Mouse (Mus musculus) midbrain, postnatal 0 days (tissue): Measurements from ENCODE around the gene Gigyf2. TPM values are rescaled to one million over a fixed set of nuclear protein-coding genes. Genes with fewer than 3 reads are reported as not detected.
"Not testable (repeated sequence)": the region's sequence is repeated elsewhere in the genome, so short reads cannot be mapped to it uniquely, and the experiment has no call there.

Source experiments
- ATAC-seq: fragments of 200-750 bp; cut with Nextera tagmentation; 2 replicates; pipeline ENCODE4 v1.8.0; 2017; ENCODE audit warnings: moderate number of reproducible peaks, mild to moderate bottlenecking, moderate TSS enrichment, moderate library complexity; ENCODE audit not compliant: low FRiP score
- DNase-seq: peaks from one replicate; pipeline ENCODE4 v3.0.0-alpha.2; 2015; ENCODE audit warnings: low spot score
- H3K27ac ChIP-seq: fragments of 300-500 bp; sonication (generic); 2 replicates; pipeline ENCODE4 v1.5.1; 2014; ENCODE audit warnings: low read depth, mild to moderate bottlenecking, low read length, mixed read lengths
- H3K27me3 ChIP-seq: fragments of 300-500 bp; sonication (generic); 2 replicates; pipeline ENCODE4 v1.6.1; 2014; ENCODE audit warnings: low read length, control low read depth, mixed read lengths; ENCODE audit not compliant: insufficient read depth
- H3K36me3 ChIP-seq: fragments of 300-500 bp; sonication (generic); 2 replicates; pipeline ENCODE4 v1.6.1; 2014; ENCODE audit warnings: low read length, control low read depth, mixed read lengths; ENCODE audit not compliant: insufficient read depth
- H3K4me1 ChIP-seq: fragments of 300-500 bp; sonication (generic); 2 replicates; pipeline ENCODE4 v1.6.1; 2014; ENCODE audit warnings: mild to moderate bottlenecking, control low read depth, antibody characterized with exemption, low read length, mixed read lengths; ENCODE audit not compliant: insufficient read depth
- H3K4me2 ChIP-seq: fragments of 300-500 bp; sonication (generic); 2 replicates; pipeline ENCODE4 v1.6.1; 2014; ENCODE audit warnings: low read depth, mild to moderate bottlenecking, low read length, mixed read lengths; ENCODE audit not compliant: poor library complexity, severe bottlenecking
- H3K4me3 ChIP-seq: fragments of 300-500 bp; sonication (generic); 2 replicates; pipeline ENCODE4 v1.5.1; 2014; ENCODE audit warnings: low read depth, mild to moderate bottlenecking, low read length, moderate library complexity
- H3K9ac ChIP-seq: fragments of 300-500 bp; sonication (generic); replicated peaks from 2 replicates; pipeline ENCODE4 v1.6.1; 2014; ENCODE audit warnings: mild to moderate bottlenecking, low read length, moderate library complexity, mixed read lengths; ENCODE audit not compliant: poor library complexity, severe bottlenecking
- H3K9me3 ChIP-seq: fragments of 300-500 bp; sonication (generic); 2 replicates; pipeline ENCODE4 v1.6.1; 2016; ENCODE audit warnings: low read length, control low read depth
- CTCF ChIP-seq: IDR thresholded peaks from 2 replicates; pipeline ENCODE4 v1.5.1; 2016; ENCODE audit warnings: antibody characterized with exemption, mild to moderate bottlenecking
- WGBS: fragments of 180-500 bp; shearing (Covaris S2); extraction: QIAGEN DNeasy Blood & Tissue Kit; methylation state at CpG from one replicate; pipeline ENCODE4 v1.1.7; 2014; 5-methylcytosine and 5-hydroxymethylcytosine counted together
- polyA plus RNA-seq: library from polyadenylated mRNA; unstranded; fragments of >200 nt; fragmentation: Nextera tagmentation; extraction: Ambion mirVana; gene quantifications from 2 replicates; pipeline ENCODE4 v1.2.1, GENCODE M21; 2015
- total RNA-seq: library from RNA; depleted of rRNA; stranded (reverse); fragments of >200 nt; gene quantifications from 2 replicates; pipeline ENCODE4 v1.2.3, GENCODE M21; 2014

Gigyf2 gene
- total and polyA plus RNA-seq, 2 experiments from 2014 or later, result 45.4 to 69.0 TPM

GRCm38 (mm10) chr1:87467469-87467868, 140.7 kb downstream of the Gigyf2 start:
- Histone ChIP-seq H3K36me3 (no peaks in the 10 kb centered on the region), H3K9ac (no peak overlapping the region), H3K4me2 (no peak overlapping the region), H3K27me3 (no peaks in the 10 kb centered on the region), H3K27ac (no peak overlapping the region), H3K4me1 (no peaks in the 10 kb centered on the region), H3K4me3 (no peak overlapping the region), H3K9me3 (no peaks in the 10 kb centered on the region)
- TF ChIP-seq CTCF, result no peak
- no peak for ATAC-seq
- 86% methylated on average over 9 of the region's 9 CpGs for WGBS
- DNase-seq, result no peak

- 73% methylated on average over 6 of the region's 6 CpGs for WGBS
- Histone ChIP-seq H3K27me3 (no peaks in the 10 kb centered on the region), H3K27ac (no peak overlapping the region), H3K4me2 (no peak overlapping the region), H3K9me3 (no peaks in the 10 kb centered on the region), H3K4me3 (no peak overlapping the region), H3K4me1 (no peaks in the 10 kb centered on the region), H3K9ac (no peak overlapping the region), H3K36me3 (no peaks in the 10 kb centered on the region)
- peak; percentile 65 for TF ChIP-seq CTCF
- ATAC-seq (no peak), DNase-seq (peak; percentile 57)
These were observed 141.5 kb downstream of the Gigyf2 start for GRCm38 (mm10) chr1:87468321-87468720.

DNA sequence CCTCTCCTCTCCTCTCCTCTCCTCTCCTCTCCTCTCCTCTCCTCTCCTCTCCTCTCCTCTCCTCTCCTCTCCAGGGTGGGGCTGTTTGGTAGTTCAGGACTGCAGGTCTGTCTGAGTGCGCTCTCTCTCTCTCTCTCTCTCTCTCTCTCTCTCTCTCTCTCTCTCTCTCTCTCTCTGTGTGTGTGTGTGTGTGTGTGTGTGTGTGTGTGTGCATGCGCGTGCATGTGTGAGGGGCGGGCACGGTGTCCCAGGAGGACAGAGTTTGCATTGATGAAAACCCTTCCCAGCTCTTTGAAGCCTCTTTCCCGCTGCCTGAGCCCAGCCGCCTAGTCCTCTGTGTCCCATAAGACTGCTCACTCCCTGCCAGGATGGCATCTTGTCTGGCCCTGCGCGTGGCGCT, 143.2 kb downstream of the Gigyf2 start, which contains the start of gene Snorc:
Snorc (plus strand) TSS at position 301 of the 400 bp plus-strand sequence.
- not testable (repeated sequence) for H3K4me1 ChIP-seq, ATAC-seq, H3K27me3 ChIP-seq, H3K27ac ChIP-seq, H3K4me3 ChIP-seq, H3K36me3 ChIP-seq, H3K9me3 ChIP-seq, H3K9ac ChIP-seq, H3K4me2 ChIP-seq, DNase-seq
- 38% methylated on average over 9 of the region's 10 CpGs for WGBS

GRCm38 (mm10) chr1:87471914-87472313, 145.1 kb downstream of the Gigyf2 start:
- no peak overlapping the region for H3K9ac ChIP-seq
- ATAC-seq (no peak), DNase-seq (no peak)
- no peak overlapping the region for H3K4me2 ChIP-seq
- peaks cover 1% of the 10 kb centered on the region; the same call in 1 of the 2 replicates for H3K36me3 ChIP-seq
- WGBS, result 79% methylated on average over 7 of the region's 7 CpGs
- H3K4me1 ChIP-seq, result no peaks in the 10 kb centered on the region; the same call in 1 of the 2 replicates
- H3K27me3 ChIP-seq, result no peaks in the 10 kb centered on the region
- TF ChIP-seq CTCF, result no peak
- H3K4me3 ChIP-seq, result no peak overlapping the region
- H3K27ac ChIP-seq, result no peak overlapping the region
- H3K9me3 ChIP-seq, result no peaks in the 10 kb centered on the region

DNA sequence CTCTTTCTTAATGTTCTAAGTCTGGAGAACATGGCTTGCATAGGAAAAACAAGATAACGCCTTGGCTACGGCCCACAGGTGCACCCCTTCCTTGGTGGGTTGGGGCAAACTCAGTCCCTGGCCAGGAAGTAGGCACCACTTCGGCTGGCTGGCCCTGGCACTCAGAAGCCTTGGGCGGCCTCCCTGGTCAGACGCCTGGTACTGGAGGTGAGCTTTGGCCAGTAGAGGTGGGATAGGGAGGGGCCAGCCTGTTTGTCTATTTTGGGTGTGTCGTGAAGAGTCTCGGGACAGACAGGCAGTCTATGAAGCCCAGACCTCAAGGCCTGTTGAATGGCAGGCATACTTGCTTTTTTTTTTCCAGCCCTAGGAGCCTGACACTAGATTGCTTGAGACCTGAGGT, 145.8 kb downstream of the Gigyf2 start:
- Histone ChIP-seq H3K9me3 (no peaks in the 10 kb centered on the region), H3K4me1 (no peaks in the 10 kb centered on the region; the same call in 1 of the 2 replicates), H3K4me2 (no peak overlapping the region), H3K9ac (no peak overlapping the region), H3K27me3 (no peaks in the 10 kb centered on the region), H3K27ac (no peak overlapping the region), H3K4me3 (no peak overlapping the region), H3K36me3 (peaks cover 8% of the 10 kb centered on the region; the same call in 1 of the 2 replicates)
- WGBS, result 89% methylated on average over 7 of the region's 7 CpGs
- DNase-seq, result no peak
- TF ChIP-seq CTCF, result no peak
- ATAC-seq, result no peak

DNA sequence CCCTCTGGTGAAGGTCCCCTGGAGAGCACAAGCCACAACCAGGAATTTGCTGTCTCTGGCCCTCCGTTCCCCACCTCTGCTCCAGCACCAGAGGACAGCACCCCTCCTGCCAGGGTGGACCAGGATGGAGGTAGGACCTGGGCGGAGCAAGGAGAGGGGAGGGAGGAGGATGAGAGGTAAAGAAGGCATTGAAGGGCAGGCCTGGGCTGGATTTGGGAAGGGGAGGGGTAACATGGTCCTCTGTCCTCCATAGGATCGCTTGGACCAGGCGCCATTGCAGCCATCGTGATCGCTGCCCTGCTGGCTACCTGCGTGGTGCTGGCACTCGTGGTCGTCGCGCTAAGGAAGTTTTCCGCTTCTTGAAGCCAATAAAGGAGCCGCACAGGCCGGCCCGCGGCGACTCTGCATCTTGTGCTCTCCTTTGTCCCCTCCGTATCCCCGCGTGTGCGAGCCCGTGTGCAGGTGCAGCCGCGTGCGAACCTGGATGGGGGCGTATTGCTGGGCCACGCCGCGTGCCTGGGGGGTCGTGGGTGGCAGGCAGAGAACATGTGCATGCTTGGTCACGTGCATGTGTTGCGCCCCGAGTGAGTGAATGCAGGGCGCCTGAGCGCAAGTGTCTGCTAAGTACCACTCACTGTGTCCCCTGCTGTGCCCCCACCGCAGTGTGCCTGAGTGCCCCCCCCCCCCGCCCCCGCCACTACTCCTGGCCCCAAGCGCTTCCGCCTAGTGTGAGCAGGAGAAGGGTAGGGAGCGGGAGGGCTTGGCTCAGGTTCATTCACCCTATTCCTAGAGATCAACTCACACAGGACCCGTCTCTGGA, 148.5 kb downstream of the Gigyf2 start:
- DNase-seq, result peak; percentile 15
- Histone ChIP-seq H3K27me3 (no peaks in the 10 kb centered on the region), H3K4me3 (peak overlapping the region; percentile 36), H3K9ac (peak overlapping the region; percentile 60), H3K9me3 (no peaks in the 10 kb centered on the region), H3K4me1 (no peaks in the 10 kb centered on the region; the same call in 1 of the 2 replicates), H3K27ac (no peak overlapping the region), H3K36me3 (peaks cover 14% of the 10 kb centered on the region; the same call in 1 of the 2 replicates), H3K4me2 (peak overlapping the region; percentile 83)
- no peak for TF ChIP-seq CTCF
- ATAC-seq, result peak; percentile 69
- WGBS, result 3% methylated on average over 36 of the region's 42 CpGs
